In the genomic region with DNA sequence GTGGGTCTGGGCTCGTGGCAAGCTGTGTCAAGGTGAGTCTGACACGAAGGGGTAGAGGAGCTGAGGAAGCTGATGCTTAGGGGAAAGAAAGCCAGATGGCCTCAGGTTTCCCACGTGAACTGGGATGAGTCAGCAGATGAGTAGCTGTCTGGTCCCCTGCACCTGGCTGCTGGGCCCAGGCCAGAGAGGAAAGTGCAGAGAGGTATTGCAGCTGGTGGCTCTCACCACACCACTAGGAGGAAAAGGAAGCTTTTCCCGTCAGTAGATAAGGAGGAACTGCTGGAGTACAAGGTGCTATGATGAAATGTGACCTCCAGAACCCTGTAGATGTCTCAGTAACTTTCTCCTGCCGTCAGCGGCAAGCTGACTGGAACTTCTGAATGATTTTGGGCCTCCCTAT, we compare ENCODE assay signal across 1 mouse cellular context.
TF ChIP-seq lines count a peak whose summit lies in the region.

No protein-coding gene starts in this region.

TF ChIP-seq in CH12.LX, 34 proteins besides CTCF, POLR2A, EP300 and RAD21 (continued from another document):
- TF ChIP-seq JUN (IDR thresholded peaks at IDR 0.05; ENCODE audit: insufficient read depth, low read depth, low read length) (0 out of 2 replicates have a peak, but pooled peaks have one; percentile 25), SIN3A (IDR thresholded peaks at IDR 0.05; ENCODE audit: low read length) (no peak), MAFK (IDR thresholded peaks at IDR 0.05; ENCODE audit: insufficient replicate concordance, low read length) (peak; percentile 71; the same call in 1 of the 2 replicates), MAZ (IDR thresholded peaks at IDR 0.05; ENCODE audit: low read depth, low read length) (no peak), MYC (IDR thresholded peaks at IDR 0.05; ENCODE audit: low read depth, low read length) (0 out of 2 replicates have a peak, but pooled peaks have one; percentile 42), MAX (IDR thresholded peaks at IDR 0.05; ENCODE audit: low read length) (peak; percentile 52; the same call in 1 of the 2 replicates), JUND (conservative IDR thresholded peaks at IDR 0.05; ENCODE audit: low read depth, low read length) (peak; percentile 25; the same call in 1 of the 2 replicates), NELFE (IDR thresholded peaks at IDR 0.05; ENCODE audit: low read depth, low read length) (no peak), RCOR1 (conservative IDR thresholded peaks at IDR 0.05; ENCODE audit: low read depth, low read length) (no peak), POLR2AphosphoS2 (IDR thresholded peaks at IDR 0.05; ENCODE audit: low read depth, low read length) (no peak), SMC3 (IDR thresholded peaks at IDR 0.05; ENCODE audit: low read depth, low read length) (no peak), HCFC1 (IDR thresholded peaks at IDR 0.05; ENCODE audit: low read depth, low read length) (no peak), GABPA (IDR thresholded peaks at IDR 0.05; ENCODE audit: insufficient replicate concordance, low read depth, low read length) (no peak)
